In genomic region chr15:7382457-7382856, GRCm38 (mm10) we compare ENCODE assay signal across 25 mouse cellular contexts. TPM values are rescaled to one million over a fixed set of nuclear protein-coding genes. Genes with fewer than 3 reads are reported as not detected.
DNase-seq lines count a peak whose midpoint lies in the region; ATAC-seq and TF ChIP-seq lines count a peak whose summit lies in the region.
"Had no signal": no experiment of that assay in that cellular context is flagged by ENCODE, and none has a peak within 500 bp of the region (broad histone marks: within the 10 kb centered on the region; RNA-seq: fewer than 3 reads in every experiment).

No protein-coding gene starts in this region.

- no peak for TF ChIP-seq EP300 in lung, postnatal 0 days (IDR thresholded peaks at IDR 0.05)

- no peak for TF ChIP-seq CTCF in lung, postnatal 0 days (IDR thresholded peaks at IDR 0.05)
- no peak for TF ChIP-seq CTCF in layer of hippocampus, adult 2 months (conservative IDR thresholded peaks at IDR 0.05)

- 67% methylated on average over 10 of the region's 10 CpGs for WGBS in hindbrain, embryonic 15.5 days
- WGBS in hindbrain, embryonic 14.5 days, result 69% methylated on average over 10 of the region's 10 CpGs
- 63% methylated on average over 10 of the region's 10 CpGs for whole genome bisulfite sequencing in neural tube, embryonic 14.5 days
- 31% methylated on average over 10 of the region's 10 CpGs for WGBS in lung, postnatal 0 days

- H3K9me3 ChIP-seq in hindbrain, embryonic 15.5 days, result no peaks in the 10 kb centered on the region
- no peaks in the 10 kb centered on the region for H3K9me3 ChIP-seq in hindbrain, embryonic 14.5 days (ENCODE audit: control insufficient read depth, low read length)
- no peaks in the 10 kb centered on the region for H3K9me3 ChIP-seq in neural tube, embryonic 14.5 days (ENCODE audit: control insufficient read depth, low read length)
- H3K9me3 ChIP-seq in lung, postnatal 0 days (ENCODE audit: low read length), result no peaks in the 10 kb centered on the region
- H3K9me3 ChIP-seq: forebrain, embryonic 12.5 days; heart, embryonic 10.5 days; intestine, embryonic 15.5 days; limb, embryonic 15.5 days; midbrain, embryonic 10.5 days had no signal

- H3K27me3 ChIP-seq in hindbrain, embryonic 15.5 days, result no peaks in the 10 kb centered on the region
- H3K27me3 ChIP-seq in hindbrain, embryonic 14.5 days (ENCODE audit: control insufficient read depth, insufficient read depth, low read length), result no peaks in the 10 kb centered on the region
- H3K27me3 ChIP-seq in neural tube, embryonic 14.5 days (ENCODE audit: control insufficient read depth, insufficient read depth, low read length), result no peaks in the 10 kb centered on the region
- H3K27me3 ChIP-seq in lung, postnatal 0 days (replicated peaks; ENCODE audit: insufficient read depth, low read length), result no peaks in the 10 kb centered on the region
- H3K27me3 ChIP-seq: forebrain, embryonic 12.5 days; intestine, embryonic 15.5 days; limb, embryonic 15.5 days had no signal

- H3K27ac ChIP-seq in hindbrain, embryonic 15.5 days (replicated peaks), result no peak overlapping the region
- no peak overlapping the region for H3K27ac ChIP-seq in hindbrain, embryonic 14.5 days
- H3K27ac ChIP-seq in neural tube, embryonic 14.5 days (ENCODE audit: low read depth, low read length), result no peak overlapping the region
- no peak overlapping the region for H3K27ac ChIP-seq in lung, postnatal 0 days (ENCODE audit: low read length)
- H3K27ac ChIP-seq in layer of hippocampus, adult 2 months, result no peak overlapping the region
- H3K27ac ChIP-seq: forebrain, embryonic 12.5 days; heart, embryonic 10.5 days; intestine, embryonic 15.5 days; limb, embryonic 15.5 days; liver, embryonic 14.5 days; macrophage; midbrain, embryonic 10.5 days had no signal

- H3K4me3 ChIP-seq in hindbrain, embryonic 15.5 days, result no peak overlapping the region
- no peak overlapping the region for H3K4me3 ChIP-seq in hindbrain, embryonic 14.5 days (replicated peaks; ENCODE audit: low read length)
- H3K4me3 ChIP-seq in neural tube, embryonic 14.5 days (ENCODE audit: low read depth, low read length), result no peak overlapping the region
- H3K4me3 ChIP-seq in lung, postnatal 0 days (ENCODE audit: low read depth, low read length), result no peak overlapping the region
- H3K4me3 ChIP-seq in layer of hippocampus, adult 2 months, result no peak overlapping the region
- H3K4me3 ChIP-seq: forebrain, embryonic 12.5 days; heart, embryonic 10.5 days; intestine, embryonic 15.5 days; limb, embryonic 15.5 days; midbrain, embryonic 10.5 days had no signal

- H3K9ac ChIP-seq in hindbrain, embryonic 15.5 days, result no peak overlapping the region
- H3K9ac ChIP-seq in hindbrain, embryonic 14.5 days, result no peak overlapping the region
- H3K9ac ChIP-seq in neural tube, embryonic 14.5 days (replicated peaks; ENCODE audit: low read depth, low read length), result no peak overlapping the region
- H3K9ac ChIP-seq in lung, postnatal 0 days (replicated peaks; ENCODE audit: low read depth), result no peak overlapping the region
- H3K9ac ChIP-seq: forebrain, embryonic 12.5 days; intestine, embryonic 15.5 days; limb, embryonic 15.5 days; liver, embryonic 14.5 days had no signal

- no peak for DNase-seq in hindbrain, embryonic 14.5 days (ENCODE audit: low spot score)
- DNase-seq in neural tube, embryonic 10.5 days (ENCODE audit: extremely low spot score, low spot score), result no peak
- DNase-seq in lung, postnatal 0 days (ENCODE audit: low spot score), result peak; percentile 61
- no peak for DNase-seq in layer of hippocampus, adult 2 months (ENCODE audit: low spot score in 2 of 2)
- no peak for DNase-seq in urinary bladder, adult 18-20 months (ENCODE audit: low spot score in 2 of 2)
- no peak for DNase-seq in gastrocnemius, adult 18-20 months (ENCODE audit: low spot score)
- DNase-seq: cerebellum, adult 11-12 months; cerebellum, postnatal 10 days; gastrocnemius, postnatal 10 days; heart, postnatal 4 days; kidney, adult 8-10 months; kidney, postnatal 14 days; right cerebral cortex, postnatal 14 days; spleen, adult 18-20 months had no signal

- H3K4me1 ChIP-seq in hindbrain, embryonic 15.5 days (replicated peaks), result no peaks in the 10 kb centered on the region
- H3K4me1 ChIP-seq in hindbrain, embryonic 14.5 days (replicated peaks; ENCODE audit: control insufficient read depth, insufficient read depth, low read length), result no peaks in the 10 kb centered on the region
- H3K4me1 ChIP-seq in neural tube, embryonic 14.5 days (ENCODE audit: control insufficient read depth, insufficient read depth, low read length), result no peaks in the 10 kb centered on the region
- H3K4me1 ChIP-seq in lung, postnatal 0 days (ENCODE audit: insufficient read depth, low read depth, low read length), result no peaks in the 10 kb centered on the region; the same call in 1 of the 2 replicates
- H3K4me1 ChIP-seq: forebrain, embryonic 12.5 days; heart, embryonic 10.5 days; midbrain, embryonic 10.5 days had no signal

- H3K36me3 ChIP-seq in hindbrain, embryonic 15.5 days, result no peaks in the 10 kb centered on the region
- no peaks in the 10 kb centered on the region for H3K36me3 ChIP-seq in hindbrain, embryonic 14.5 days (replicated peaks; ENCODE audit: control insufficient read depth, insufficient read depth)
- no peaks in the 10 kb centered on the region for H3K36me3 ChIP-seq in neural tube, embryonic 14.5 days (ENCODE audit: control insufficient read depth, insufficient read depth, low read length)
- no peaks in the 10 kb centered on the region for H3K36me3 ChIP-seq in lung, postnatal 0 days (ENCODE audit: insufficient read depth, low read length)
- H3K36me3 ChIP-seq: forebrain, embryonic 12.5 days; heart, embryonic 10.5 days; intestine, embryonic 15.5 days; limb, embryonic 15.5 days; midbrain, embryonic 10.5 days had no signal

- peak; percentile 73 for ATAC-seq in hindbrain, embryonic 15.5 days (ENCODE audit: low FRiP score, low read depth)
- no peak for ATAC-seq in hindbrain, embryonic 14.5 days (ENCODE audit: low FRiP score)
- peak; percentile 44; the same call in 1 of the 2 replicates for ATAC-seq in neural tube, embryonic 14.5 days (ENCODE audit: low read depth)
- peak; percentile 53; the same call in 1 of the 2 replicates for ATAC-seq in lung, postnatal 0 days
- ATAC-seq: CD4-positive, CD25-positive, alpha-beta regulatory T cell, adult 4 months; intestine, embryonic 15.5 days had no signal

- no peak overlapping the region for H3K4me2 ChIP-seq in hindbrain, embryonic 15.5 days
- no peak overlapping the region for H3K4me2 ChIP-seq in hindbrain, embryonic 14.5 days (replicated peaks)
- H3K4me2 ChIP-seq in neural tube, embryonic 14.5 days (ENCODE audit: low read depth, low read length), result no peak overlapping the region
- no peak overlapping the region for H3K4me2 ChIP-seq in lung, postnatal 0 days (replicated peaks; ENCODE audit: low read depth, low read length)
- H3K4me2 ChIP-seq: forebrain, embryonic 12.5 days; intestine, embryonic 15.5 days; limb, embryonic 15.5 days had no signal

RNA-seq across cellular contexts. Expression of gene Egflam, which starts 15.7 kb away (rescaled TPM):
- 11.9 and 12.7 TPM in 2 replicates for polyA plus RNA-seq in hindbrain, embryonic 15.5 days (2015; fragmentation: Nextera tagmentation; extraction: Ambion mirVana)
- polyA plus RNA-seq in hindbrain, embryonic 14.5 days (2014; fragmentation: Nextera tagmentation; extraction: Ambion mirVana), result 14.0 and 15.1 TPM in 2 replicates
- polyA plus RNA-seq in neural tube, embryonic 14.5 days (2014; fragmentation: Nextera tagmentation; extraction: Ambion mirVana), result 3.0 and 16.3 TPM in 2 replicates
- polyA plus RNA-seq in lung, postnatal 0 days (2015; fragmentation: Nextera tagmentation; extraction: Ambion mirVana), result 36.4 and 42.7 TPM in 2 replicates
- total RNA-seq in layer of hippocampus, adult 2 months (2021), result 1 to 10 TPM; 2.3 to 2.4 TPM
- total RNA-seq in gastrocnemius, adult 18-20 months (2021), result 10 to 100 TPM; 12.2 to 16.9 TPM
- total RNA-seq: granulocyte monocyte progenitor cell, adult 5-6 weeks had no signal
- polyA plus RNA-seq: CD4-positive, CD25-positive, alpha-beta regulatory T cell, adult 4 months; macrophage had no signal
